Mouse (Mus musculus): ENCODE measurements around the gene Parp3.

DNA sequence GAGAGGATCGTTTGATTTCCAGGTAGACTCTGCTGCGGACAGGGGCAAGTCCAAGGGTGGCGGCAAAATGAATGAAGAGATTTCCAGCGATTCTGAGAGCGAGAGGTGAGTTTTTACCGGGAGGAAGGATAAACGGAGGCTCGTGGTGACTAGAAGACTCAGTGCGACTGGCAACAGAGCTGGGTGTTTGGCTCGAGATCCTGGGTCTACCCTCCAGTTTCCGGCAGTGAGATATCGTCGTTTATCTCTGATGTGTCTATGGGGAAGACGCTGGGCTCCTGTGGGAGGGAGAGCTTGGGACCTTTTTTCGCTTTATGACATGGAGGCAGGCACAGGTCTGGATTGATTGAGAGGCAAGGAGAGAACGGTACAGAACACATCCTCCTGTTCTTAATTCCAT, 900 bp upstream of the Parp3 start:
- no peak for TF ChIP-seq CTCF (IDR thresholded peaks at IDR 0.05; ENCODE audit: low read depth, low read length)
- no peak for TF ChIP-seq POLR2A (IDR thresholded peaks at IDR 0.05; ENCODE audit: extremely low read depth, insufficient read depth, low read length)

Data from liver, adult 2 months (tissue).